Mouse (Mus musculus) heart, embryonic 10.5 days (tissue): ENCODE results near the gene Fam199x. TPM values are rescaled to one million over a fixed set of nuclear protein-coding genes. Genes with fewer than 3 reads are reported as not detected.

Experiments used
- DNase-seq: peaks from one replicate; pipeline ENCODE4 v3.0.0-alpha.2; 2017; ENCODE audit warnings: low spot score
- H3K27ac ChIP-seq: fragments of 300-500 bp; sonication (generic); 2 replicates; pipeline ENCODE4 v1.5.1; 2016; ENCODE audit warnings: mild to moderate bottlenecking
- H3K27me3 ChIP-seq: fragments of 300-500 bp; sonication (generic); 2 replicates; pipeline ENCODE4 v1.6.1; 2016; ENCODE audit warnings: mild to moderate bottlenecking; ENCODE audit not compliant: poor library complexity, insufficient read depth, severe bottlenecking
- H3K36me3 ChIP-seq: fragments of 300-500 bp; sonication (generic); 2 replicates; pipeline ENCODE4 v1.6.1; 2016; ENCODE audit warnings: mild to moderate bottlenecking, moderate library complexity
- H3K4me1 ChIP-seq: fragments of 300-500 bp; sonication (generic); 2 replicates; pipeline ENCODE4 v1.6.1; 2016; ENCODE audit warnings: mild to moderate bottlenecking
- H3K4me3 ChIP-seq: fragments of 300-500 bp; sonication (generic); 2 replicates; pipeline ENCODE4 v1.5.1; 2016; ENCODE audit warnings: mild to moderate bottlenecking, moderate library complexity
- H3K9me3 ChIP-seq: fragments of 300-500 bp; sonication (generic); 2 replicates; pipeline ENCODE4 v1.6.1; 2016; ENCODE audit warnings: mild to moderate bottlenecking, moderate library complexity
- WGBS: fragments of 180-500 bp; shearing (Covaris S2); methylation state at CpG from one replicate; pipeline ENCODE4 v1.1.7; 2016; 5-methylcytosine and 5-hydroxymethylcytosine counted together
- polyA plus RNA-seq: library from polyadenylated mRNA; unstranded; fragments of >200 nt; fragmentation: Nextera tagmentation; extraction: Ambion mirVana; gene quantifications from 2 replicates; pipeline ENCODE4 v1.2.1, GENCODE M21; 2016

Fam199x gene
- polyA plus RNA-seq, 1 experiment from 2014 or later: 9.1 TPM

- Histone ChIP-seq H3K4me3 (no peak overlapping the region), H3K36me3 (no peaks in the 10 kb centered on the region), H3K4me1 (no peaks in the 10 kb centered on the region), H3K27me3 (peaks cover 51% of the 10 kb centered on the region), H3K9me3 (no peaks in the 10 kb centered on the region), H3K27ac (no peak overlapping the region)
- WGBS: 15% methylated on average over 13 of the region's 13 CpGs
- no peak for DNase-seq
Observed at GRCm38 (mm10) chrX:137106498-137106897, 57.1 kb downstream of the Fam199x start.

GRCm38 (mm10) chrX:137118097-137118746 lies 68.8 kb downstream of the Fam199x start:
- no peaks in the 10 kb centered on the region for H3K4me1 ChIP-seq
- DNase-seq: peak; percentile 79
- no peaks in the 10 kb centered on the region for H3K9me3 ChIP-seq
- peaks cover 90% of the 10 kb centered on the region for H3K27me3 ChIP-seq
- H3K36me3 ChIP-seq: no peaks in the 10 kb centered on the region
- H3K4me3 ChIP-seq: peak overlapping the region; percentile 42
- H3K27ac ChIP-seq: no peak overlapping the region
- 16% methylated on average over 40 of the region's 40 CpGs for WGBS

GRCm38 (mm10) chrX:137119675-137120423 lies 70.5 kb downstream of the Fam199x start:
- Histone ChIP-seq H3K9me3 (no peaks in the 10 kb centered on the region), H3K27me3 (peaks cover 88% of the 10 kb centered on the region), H3K4me3 (peak overlapping the region; percentile 42), H3K4me1 (no peaks in the 10 kb centered on the region), H3K27ac (no peak overlapping the region), H3K36me3 (no peaks in the 10 kb centered on the region)
- WGBS: 16% methylated on average over 52 of the region's 52 CpGs
- DNase-seq: no peak

- Histone ChIP-seq H3K36me3 (no peaks in the 10 kb centered on the region), H3K27me3 (peaks cover 84% of the 10 kb centered on the region), H3K4me1 (no peaks in the 10 kb centered on the region), H3K9me3 (no peaks in the 10 kb centered on the region), H3K4me3 (peak within 1 kb of the TSS; percentile 24), H3K27ac (no peak within 1 kb of the TSS)
- 19% methylated on average over 16 of the region's 21 CpGs for WGBS
- no peak for DNase-seq
Observed at GRCm38 (mm10) chrX:137121718-137122117, 72.3 kb downstream of the Fam199x start, which contains the start of gene Esx1. Esx1 (minus strand) TSS chrX:137122083.

- peaks cover 55% of the 10 kb centered on the region for H3K27me3 ChIP-seq
- H3K27ac ChIP-seq: no peak overlapping the region
- no peaks in the 10 kb centered on the region for H3K4me1 ChIP-seq
- no peak for DNase-seq
- no peaks in the 10 kb centered on the region for H3K36me3 ChIP-seq
- 14% methylated on average over 17 of the region's 17 CpGs for WGBS
- no peaks in the 10 kb centered on the region for H3K9me3 ChIP-seq
- H3K4me3 ChIP-seq: peak overlapping the region; percentile 29
Observed at GRCm38 (mm10) chrX:137127542-137127941, 78.1 kb downstream of the Fam199x start.

Other genes with a start within 250 kb of the Fam199x start
- 2.7 and 3.2 TPM in 2 replicates for gene Plp1, start 226.9 kb upstream of the Fam199x start, polyA plus RNA-seq
- gene Rab9b, start 180.8 kb upstream of the Fam199x start, polyA plus RNA-seq: 0.05 and 0.20 TPM in 2 replicates
- gene H2bfm, start 122.3 kb upstream of the Fam199x start, polyA plus RNA-seq: not detected in 2 replicates
- gene Tmsb15b2, start 74.1 kb upstream of the Fam199x start, polyA plus RNA-seq: 19.7 and 28.3 TPM in 2 replicates
- gene Tmsb15l, start 72.7 kb upstream of the Fam199x start, polyA plus RNA-seq: 1.4 and 2.4 TPM in 2 replicates
- gene Tmsb15b1, start 72.7 kb upstream of the Fam199x start, polyA plus RNA-seq: 11.8 and 13.6 TPM in 2 replicates
- gene Zcchc18, start 56.4 kb upstream of the Fam199x start, polyA plus RNA-seq: 4.0 and 8.6 TPM in 2 replicates
- gene Slc25a53, start 11.3 kb upstream of the Fam199x start, polyA plus RNA-seq: 6.1 and 6.3 TPM in 2 replicates
- 0.25 TPM in 1 of 2 replicates, not detected in the other for gene Esx1, start 72.5 kb downstream of the Fam199x start, polyA plus RNA-seq